Mouse (Mus musculus) brain, embryonic 14.5 days (tissue): Measurements from ENCODE around the gene Grk2.

Source experiments
- CTCF ChIP-seq: fragments of 200-500 bp; IDR thresholded peaks from 2 replicates; pipeline ENCODE4 v1.5.1; 2012; ENCODE audit warnings: inconsistent platforms, mild to moderate bottlenecking, moderate library complexity, borderline replicate concordance; ENCODE audit not compliant: insufficient read depth, insufficient read length; ENCODE audit errors: extremely low read depth
- POLR2A ChIP-seq: fragments of 200-500 bp; IDR thresholded peaks from 2 replicates; pipeline ENCODE4 v1.6.1; 2012; ENCODE audit warnings: mild to moderate bottlenecking, inconsistent platforms, borderline replicate concordance; ENCODE audit not compliant: poor library complexity, insufficient read depth, insufficient read length, severe bottlenecking; ENCODE audit errors: extremely low read depth

DNA sequence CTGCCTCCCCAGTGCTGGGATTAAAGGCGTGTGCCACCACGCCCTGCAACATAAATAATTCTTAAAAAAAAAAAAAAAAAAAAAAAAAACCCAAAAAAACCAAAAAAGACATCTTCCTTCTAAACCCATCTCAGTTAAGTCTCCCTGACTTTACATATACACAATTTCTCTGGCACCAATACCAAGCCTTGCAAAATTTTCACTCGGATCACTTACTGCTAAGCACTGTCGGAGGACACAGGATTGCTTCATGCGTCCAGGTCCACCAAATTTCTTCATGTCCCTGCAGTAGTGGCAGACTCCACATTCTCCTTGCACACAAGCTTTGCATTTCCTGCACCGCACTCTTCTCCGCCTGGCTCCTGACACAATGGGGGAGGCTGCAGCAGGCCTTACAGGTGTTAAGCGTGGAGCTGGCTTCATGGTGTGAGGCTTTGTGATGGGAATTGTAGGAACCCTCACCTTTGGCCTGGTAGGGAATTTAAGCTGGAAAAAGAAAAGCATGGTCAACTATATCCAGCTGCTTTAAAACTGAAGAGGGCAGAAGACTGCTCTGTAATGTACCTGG lies 22.8 kb upstream of the Grk2 start:
- TF ChIP-seq CTCF: no peak
- TF ChIP-seq POLR2A: no peak
